In the genomic region with DNA sequence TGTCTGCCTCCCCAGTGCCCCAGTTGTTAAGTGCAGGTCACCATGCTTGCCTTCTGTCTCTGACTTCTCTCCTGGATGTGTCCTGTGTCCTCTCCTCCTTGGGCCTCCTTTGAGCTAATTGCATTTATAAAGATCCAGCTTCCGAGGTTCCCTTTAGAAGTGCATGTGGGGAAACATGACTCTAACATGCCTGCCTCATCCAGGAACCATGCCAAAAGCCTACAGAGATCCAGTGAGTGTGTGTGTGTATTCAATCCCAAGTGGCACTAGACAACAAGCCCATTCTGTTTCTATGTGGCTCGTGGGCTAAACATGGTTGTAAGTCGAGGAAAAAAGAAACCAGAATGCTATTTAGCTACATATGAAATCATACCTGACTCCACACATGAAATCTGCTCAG, we compare ENCODE assay signal across 29 mouse cellular contexts. TPM values are rescaled to one million over a fixed set of nuclear protein-coding genes. Genes with fewer than 3 reads are reported as not detected.
DNase-seq lines count a peak whose midpoint lies in the region; ATAC-seq lines count a peak whose summit lies in the region.
"Had no signal": no experiment of that assay in that cellular context is flagged by ENCODE, and none has a peak within 500 bp of the region (broad histone marks: within the 10 kb centered on the region; RNA-seq: fewer than 3 reads in every experiment).

No protein-coding gene starts in this region.

- no peak for DNase-seq in heart, adult 9 months (ENCODE audit: low spot score in 2 of 2)
- peak; percentile 61 for DNase-seq in NIH3T3 (ENCODE audit: low read depth)
- DNase-seq in kidney, postnatal 10 days = no peak
- DNase-seq: adrenal gland, postnatal 10 days; cerebellum, adult 18-20 months; cerebellum, postnatal 25 days; gastrocnemius, postnatal 10 days; heart, postnatal 4 days; kidney, adult 8-10 months; liver, postnatal 0 days; lung, postnatal 10 days; retina, postnatal 1 day; right cerebral cortex, postnatal 14 days had no signal

- H3K4me3 ChIP-seq in heart, embryonic 11.5 days (ENCODE audit: low read depth, low read length) = no peak overlapping the region
- H3K4me3 ChIP-seq in embryonic facial prominence, embryonic 12.5 days = no peak overlapping the region
- H3K4me3 ChIP-seq in limb, embryonic 15.5 days = no peak overlapping the region
- H3K4me3 ChIP-seq: heart, embryonic 12.5 days; hindbrain, embryonic 13.5 days; limb, embryonic 12.5 days; midbrain, embryonic 10.5 days; midbrain, embryonic 15.5 days; neural tube, embryonic 15.5 days had no signal

- no peaks in the 10 kb centered on the region for H3K36me3 ChIP-seq in heart, embryonic 11.5 days (ENCODE audit: control insufficient read depth, insufficient read depth, low read length)
- no peaks in the 10 kb centered on the region for H3K36me3 ChIP-seq in embryonic facial prominence, embryonic 12.5 days
- H3K36me3 ChIP-seq in limb, embryonic 15.5 days = no peaks in the 10 kb centered on the region
- H3K36me3 ChIP-seq: heart, embryonic 12.5 days; hindbrain, embryonic 13.5 days; limb, embryonic 12.5 days; midbrain, embryonic 10.5 days; midbrain, embryonic 15.5 days; neural tube, embryonic 15.5 days had no signal

- no peak overlapping the region for H3K4me2 ChIP-seq in heart, embryonic 11.5 days
- H3K4me2 ChIP-seq in embryonic facial prominence, embryonic 12.5 days (replicated peaks) = no peak overlapping the region
- no peak overlapping the region for H3K4me2 ChIP-seq in limb, embryonic 15.5 days
- H3K4me2 ChIP-seq: heart, embryonic 12.5 days; hindbrain, embryonic 13.5 days; limb, embryonic 12.5 days; liver, embryonic 11.5 days; midbrain, embryonic 15.5 days; neural tube, embryonic 15.5 days had no signal

- no peak for ATAC-seq in heart, embryonic 11.5 days (replicated peaks; ENCODE audit: insufficient number of reproducible peaks, low FRiP score, low TSS enrichment)
- no peak for ATAC-seq in embryonic facial prominence, embryonic 12.5 days (ENCODE audit: insufficient number of reproducible peaks, insufficient read depth, low FRiP score, low TSS enrichment)
- ATAC-seq in limb, embryonic 15.5 days (ENCODE audit: insufficient number of reproducible peaks, low FRiP score, low TSS enrichment, low read depth) = no peak
- ATAC-seq in granulocyte monocyte progenitor cell, adult 5-6 weeks (replicated peaks; ENCODE audit: poor library complexity, severe bottlenecking) = no peak
- ATAC-seq: CD4-positive, CD25-positive, alpha-beta regulatory T cell, adult 4 months; forebrain, embryonic 16.5 days; intestine, embryonic 16.5 days; liver, postnatal 0 days; midbrain, embryonic 15.5 days had no signal

- 74% methylated on average over 3 of the region's 3 CpGs for WGBS in heart, embryonic 11.5 days (ENCODE audit: insufficient replicate concordance)
- 64% methylated on average over 3 of the region's 3 CpGs for WGBS in embryonic facial prominence, embryonic 12.5 days
- WGBS in limb, embryonic 15.5 days = 34% methylated on average over 3 of the region's 3 CpGs

- H3K9me3 ChIP-seq in heart, embryonic 11.5 days (replicated peaks; ENCODE audit: control insufficient read depth, low read length) = no peaks in the 10 kb centered on the region
- H3K9me3 ChIP-seq in embryonic facial prominence, embryonic 12.5 days = no peaks in the 10 kb centered on the region
- H3K9me3 ChIP-seq in limb, embryonic 15.5 days = no peaks in the 10 kb centered on the region
- H3K9me3 ChIP-seq: heart, embryonic 12.5 days; hindbrain, embryonic 13.5 days; limb, embryonic 12.5 days; midbrain, embryonic 10.5 days; midbrain, embryonic 15.5 days; neural tube, embryonic 15.5 days had no signal

- no peaks in the 10 kb centered on the region for H3K27me3 ChIP-seq in heart, embryonic 11.5 days (ENCODE audit: control insufficient read depth, insufficient read depth, low read length)
- no peaks in the 10 kb centered on the region for H3K27me3 ChIP-seq in embryonic facial prominence, embryonic 12.5 days
- H3K27me3 ChIP-seq in limb, embryonic 15.5 days = no peaks in the 10 kb centered on the region
- H3K27me3 ChIP-seq: heart, embryonic 12.5 days; hindbrain, embryonic 13.5 days; limb, embryonic 12.5 days; midbrain, embryonic 15.5 days; neural tube, embryonic 15.5 days had no signal

- 0 out of 2 replicates have a peak overlapping the region, but pooled peaks have one; percentile 29 for H3K27ac ChIP-seq in heart, embryonic 11.5 days (ENCODE audit: low read depth, low read length)
- peak overlapping the region; percentile 42; the same call in 1 of the 2 replicates for H3K27ac ChIP-seq in embryonic facial prominence, embryonic 12.5 days
- H3K27ac ChIP-seq in limb, embryonic 15.5 days = peak overlapping the region; percentile 13; the same call in 1 of the 2 replicates
- H3K27ac ChIP-seq: hindbrain, embryonic 13.5 days; limb, embryonic 12.5 days; midbrain, embryonic 10.5 days; midbrain, embryonic 15.5 days; neural tube, embryonic 15.5 days had no signal

- peaks cover 26% of the 10 kb centered on the region for H3K4me1 ChIP-seq in heart, embryonic 11.5 days (ENCODE audit: control insufficient read depth, insufficient read depth, low read length)
- peaks cover 38% of the 10 kb centered on the region for H3K4me1 ChIP-seq in embryonic facial prominence, embryonic 12.5 days
- peaks cover 42% of the 10 kb centered on the region for H3K4me1 ChIP-seq in limb, embryonic 15.5 days

- H3K9ac ChIP-seq in heart, embryonic 11.5 days (ENCODE audit: low read depth, low read length) = no peak overlapping the region
- no peak overlapping the region for H3K9ac ChIP-seq in embryonic facial prominence, embryonic 12.5 days
- no peak overlapping the region for H3K9ac ChIP-seq in limb, embryonic 15.5 days
- H3K9ac ChIP-seq: heart, embryonic 12.5 days; hindbrain, embryonic 13.5 days; limb, embryonic 12.5 days; liver, postnatal 0 days; midbrain, embryonic 15.5 days; neural tube, embryonic 15.5 days had no signal

RNA-seq across cellular contexts. Expression of gene Cdc42ep4, which starts 16.7 kb away (rescaled TPM):
- polyA plus RNA-seq in heart, embryonic 11.5 days (2014; fragmentation: Nextera tagmentation; extraction: Ambion mirVana) = 18.4 and 19.3 TPM in 2 replicates
- polyA plus RNA-seq in embryonic facial prominence, embryonic 12.5 days (2016; fragmentation: Nextera tagmentation; extraction: Ambion mirVana) = 116 and 118 TPM in 2 replicates
- polyA plus RNA-seq in limb, embryonic 15.5 days (2015; fragmentation: Nextera tagmentation; extraction: Ambion mirVana) = 70.1 and 72.4 TPM in 2 replicates
- 13.9 and 15.5 TPM in 2 replicates for total RNA-seq in granulocyte monocyte progenitor cell, adult 5-6 weeks (2014; fragmentation: Nextera tagmentation)
- total RNA-seq in granulocyte monocyte progenitor cell, adult 5-6 weeks (2017) = 14.8 and 21.5 TPM in 2 replicates

RNA-seq across cellular contexts. Expression of gene Cpsf4l, which starts 58.5 kb away (rescaled TPM):
- 0.23 and 0.30 TPM in 2 replicates for polyA plus RNA-seq in heart, embryonic 11.5 days (2014; fragmentation: Nextera tagmentation; extraction: Ambion mirVana)
- polyA plus RNA-seq in embryonic facial prominence, embryonic 12.5 days (2016; fragmentation: Nextera tagmentation; extraction: Ambion mirVana) = 0.37 TPM in 1 of 2 replicates, not detected in the other
- 0.92 and 1.3 TPM in 2 replicates for polyA plus RNA-seq in limb, embryonic 15.5 days (2015; fragmentation: Nextera tagmentation; extraction: Ambion mirVana)
- not detected in 2 replicates for total RNA-seq in granulocyte monocyte progenitor cell, adult 5-6 weeks (2014; fragmentation: Nextera tagmentation)
- total RNA-seq in granulocyte monocyte progenitor cell, adult 5-6 weeks (2017) = not detected in 2 replicates
- total RNA-seq: gastrocnemius, postnatal 10 days; heart, postnatal 4 days; megakaryocyte progenitor cell, adult 5-6 weeks had no signal
- polyA plus RNA-seq: heart, embryonic 12.5 days; small intestine, adult 2 months had no signal
